Mouse (Mus musculus): ENCODE measurements at regions not wholly inside any gene's neighbourhood (a gene's known extent, or its start where the extent isn't known, plus 50 kb on each side); places are given as distances from the start of the nearest gene placed in this dataset.

DNA sequence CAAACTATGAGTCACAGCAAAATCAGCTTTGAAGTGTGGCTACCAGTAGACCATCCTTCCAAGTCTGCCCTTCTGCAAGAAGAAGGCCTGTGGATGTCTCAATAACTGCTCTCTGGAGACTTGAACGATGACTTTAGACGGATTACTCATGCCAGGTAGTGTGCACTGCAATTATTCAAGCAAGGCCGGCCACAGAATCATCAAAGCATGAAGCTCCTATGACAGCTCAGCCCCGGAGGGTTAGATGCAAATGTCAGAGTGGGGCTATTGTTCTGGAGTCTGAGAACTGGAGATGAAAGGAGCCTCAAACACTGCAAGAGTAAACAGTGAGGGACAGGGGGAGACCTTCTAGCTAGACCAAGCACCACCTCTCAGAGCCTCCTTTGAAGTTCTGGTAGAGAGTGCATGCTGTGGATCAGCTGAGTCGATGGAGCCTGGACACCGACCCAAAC is 173.8 kb upstream of the Dmrta1 start:
- no peak overlapping the region for H3K27ac ChIP-seq (ENCODE audit: insufficient read depth, low read depth, low read length)
- peaks cover 9% of the 10 kb centered on the region for H3K4me1 ChIP-seq (ENCODE audit: control insufficient read depth, insufficient read depth, low read length)
- H3K4me3 ChIP-seq (ENCODE audit: insufficient read depth, low read length) = no peak overlapping the region
- TF ChIP-seq POLR2A (IDR thresholded peaks at IDR 0.05; ENCODE audit: borderline replicate concordance, low read depth, low read length) (no peak), CTCF (IDR thresholded peaks at IDR 0.05; ENCODE audit: low read depth, low read length) (no peak)

GRCm38 (mm10) chr4:89500232-89500631 is 179.0 kb upstream of the Dmrta1 start:
- Histone ChIP-seq H3K27ac (ENCODE audit: insufficient read depth, low read depth, low read length) (no peak overlapping the region), H3K4me3 (ENCODE audit: insufficient read depth, low read length) (no peak overlapping the region), H3K4me1 (ENCODE audit: control insufficient read depth, insufficient read depth, low read length) (no peaks in the 10 kb centered on the region)
- no peak for TF ChIP-seq POLR2A (IDR thresholded peaks at IDR 0.05; ENCODE audit: borderline replicate concordance, low read depth, low read length)
- TF ChIP-seq CTCF (IDR thresholded peaks at IDR 0.05; ENCODE audit: low read depth, low read length) = no peak

GRCm38 (mm10) chr4:89490947-89491346 is 180.1 kb upstream of the Cdkn2b start:
- H3K4me1 ChIP-seq (ENCODE audit: control insufficient read depth, insufficient read depth, low read length) = peaks cover 18% of the 10 kb centered on the region
- H3K27ac ChIP-seq (ENCODE audit: insufficient read depth, low read depth, low read length) = no peak overlapping the region
- H3K4me3 ChIP-seq (ENCODE audit: insufficient read depth, low read length) = no peak overlapping the region
- TF ChIP-seq POLR2A (IDR thresholded peaks at IDR 0.05; ENCODE audit: borderline replicate concordance, low read depth, low read length) (no peak), CTCF (IDR thresholded peaks at IDR 0.05; ENCODE audit: low read depth, low read length) (no peak)

DNA sequence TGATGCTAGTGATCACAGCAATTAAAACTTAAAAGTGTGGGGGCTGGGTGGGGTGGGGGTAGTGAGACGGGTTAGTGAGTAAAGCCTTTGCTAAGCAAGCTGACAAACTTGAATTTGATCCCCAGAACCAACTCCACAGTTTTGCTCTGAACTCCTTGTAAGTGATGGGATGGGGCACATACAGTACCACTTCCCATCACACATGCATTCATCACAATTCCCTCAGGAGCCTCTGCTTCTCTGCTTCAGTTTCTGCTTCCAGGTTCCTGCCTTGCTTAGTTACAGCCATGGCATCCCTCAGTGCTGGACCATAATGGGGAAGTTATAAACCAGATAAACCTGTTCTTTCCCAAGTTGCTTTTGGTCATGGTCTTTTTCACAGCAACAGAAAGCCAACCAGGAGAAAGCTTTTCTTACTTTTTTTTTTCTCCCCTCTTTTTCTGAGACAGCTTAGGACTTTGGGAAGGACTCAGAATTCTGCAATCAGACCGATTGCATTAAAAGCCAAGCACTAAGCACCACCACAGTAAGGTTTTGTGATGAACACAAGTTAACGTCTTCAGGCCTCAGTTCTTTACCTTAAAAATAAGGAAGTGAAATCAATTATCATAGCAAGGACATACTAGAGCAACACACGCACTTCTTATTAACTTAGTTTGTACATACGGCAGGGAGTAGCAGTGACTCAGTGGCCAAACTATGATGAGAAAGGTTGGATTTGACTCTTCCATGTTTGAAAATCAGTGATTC is 176.8 kb upstream of the Cdkn2b start:
- Histone ChIP-seq H3K4me1 (ENCODE audit: control insufficient read depth, insufficient read depth, low read length) (peaks cover 35% of the 10 kb centered on the region), H3K4me3 (ENCODE audit: insufficient read depth, low read length) (no peak overlapping the region), H3K27ac (ENCODE audit: insufficient read depth, low read depth, low read length) (peak overlapping the region; percentile 24; the same call in 1 of the 2 replicates)
- TF ChIP-seq POLR2A (IDR thresholded peaks at IDR 0.05; ENCODE audit: borderline replicate concordance, low read depth, low read length) (no peak), CTCF (IDR thresholded peaks at IDR 0.05; ENCODE audit: low read depth, low read length) (no peak)

DNA sequence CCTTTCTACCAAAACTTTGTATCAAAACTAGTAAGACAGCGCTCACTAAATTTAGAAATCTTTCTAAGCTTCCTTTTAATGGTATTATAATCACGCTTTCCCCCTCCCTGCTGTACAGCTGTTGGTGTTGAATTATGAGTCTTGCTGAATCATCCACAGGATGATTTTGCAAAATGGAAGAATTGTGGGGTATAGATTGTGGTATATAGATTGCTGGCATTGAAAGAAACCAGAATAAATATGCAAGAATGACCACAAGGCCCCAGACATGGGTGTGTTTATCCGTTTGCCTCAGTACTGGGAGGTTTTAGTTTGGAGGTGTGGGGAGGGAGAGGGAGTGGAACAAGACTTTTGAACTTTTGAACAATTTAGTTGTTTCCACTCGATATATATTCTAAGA is 176.1 kb upstream of the Cdkn2b start:
- Histone ChIP-seq H3K4me1 (ENCODE audit: control insufficient read depth, insufficient read depth, low read length) (peaks cover 35% of the 10 kb centered on the region), H3K4me3 (ENCODE audit: insufficient read depth, low read length) (no peak overlapping the region), H3K27ac (ENCODE audit: insufficient read depth, low read depth, low read length) (peak overlapping the region; percentile 59; the same call in 1 of the 2 replicates)
- TF ChIP-seq POLR2A (IDR thresholded peaks at IDR 0.05; ENCODE audit: borderline replicate concordance, low read depth, low read length) = no peak
- TF ChIP-seq CTCF (IDR thresholded peaks at IDR 0.05; ENCODE audit: low read depth, low read length) = no peak

DNA sequence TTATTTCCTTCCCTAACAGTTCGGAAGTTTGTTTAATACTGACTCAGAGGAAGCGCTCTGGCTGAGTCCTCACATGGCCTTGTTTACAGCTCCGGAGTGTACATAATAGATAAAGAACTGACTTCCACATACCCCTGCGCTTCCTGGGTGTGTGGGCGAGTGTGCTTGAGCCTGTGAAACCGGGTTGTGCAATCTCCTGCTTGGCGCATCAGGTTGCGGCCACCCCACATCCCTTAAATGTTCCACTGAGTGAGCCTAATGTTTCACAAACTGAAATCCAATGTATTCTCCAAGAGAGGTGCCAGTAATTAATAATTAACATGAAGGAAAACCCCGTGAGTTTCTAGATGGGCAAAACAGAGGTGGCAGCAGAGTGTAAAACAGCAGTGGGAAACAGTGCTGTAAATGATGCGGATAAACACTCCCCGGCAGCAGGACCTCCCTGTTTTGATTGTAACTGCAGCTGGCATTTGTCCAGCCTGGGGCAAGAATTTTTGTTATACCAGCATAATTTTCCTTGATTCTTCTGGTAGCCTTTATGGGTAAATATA is 175.2 kb upstream of the Cdkn2b start:
- Histone ChIP-seq H3K4me3 (ENCODE audit: insufficient read depth, low read length) (no peak overlapping the region), H3K4me1 (ENCODE audit: control insufficient read depth, insufficient read depth, low read length) (peaks cover 34% of the 10 kb centered on the region), H3K27ac (ENCODE audit: insufficient read depth, low read depth, low read length) (peak overlapping the region; percentile 59)
- TF ChIP-seq POLR2A (IDR thresholded peaks at IDR 0.05; ENCODE audit: borderline replicate concordance, low read depth, low read length) (no peak), CTCF (IDR thresholded peaks at IDR 0.05; ENCODE audit: low read depth, low read length) (no peak)

GRCm38 (mm10) chr4:89478646-89479237 is 167.9 kb upstream of the Cdkn2b start:
- TF ChIP-seq CTCF (IDR thresholded peaks at IDR 0.05; ENCODE audit: low read depth, low read length) (no peak), POLR2A (IDR thresholded peaks at IDR 0.05; ENCODE audit: borderline replicate concordance, low read depth, low read length) (no peak)
- Histone ChIP-seq H3K4me3 (ENCODE audit: insufficient read depth, low read length) (no peak overlapping the region), H3K27ac (ENCODE audit: insufficient read depth, low read depth, low read length) (peak overlapping the region; percentile 34; the same call in 1 of the 2 replicates), H3K4me1 (ENCODE audit: control insufficient read depth, insufficient read depth, low read length) (peaks cover 10% of the 10 kb centered on the region)

- Histone ChIP-seq H3K4me1 (ENCODE audit: control insufficient read depth, insufficient read depth, low read length) (peaks cover 10% of the 10 kb centered on the region), H3K27ac (ENCODE audit: insufficient read depth, low read depth, low read length) (no peak overlapping the region), H3K4me3 (ENCODE audit: insufficient read depth, low read length) (no peak overlapping the region)
- TF ChIP-seq CTCF (IDR thresholded peaks at IDR 0.05; ENCODE audit: low read depth, low read length) (no peak), POLR2A (IDR thresholded peaks at IDR 0.05; ENCODE audit: borderline replicate concordance, low read depth, low read length) (no peak)
These were observed 165.0 kb upstream of the Cdkn2b start for GRCm38 (mm10) chr4:89475848-89476247.

DNA sequence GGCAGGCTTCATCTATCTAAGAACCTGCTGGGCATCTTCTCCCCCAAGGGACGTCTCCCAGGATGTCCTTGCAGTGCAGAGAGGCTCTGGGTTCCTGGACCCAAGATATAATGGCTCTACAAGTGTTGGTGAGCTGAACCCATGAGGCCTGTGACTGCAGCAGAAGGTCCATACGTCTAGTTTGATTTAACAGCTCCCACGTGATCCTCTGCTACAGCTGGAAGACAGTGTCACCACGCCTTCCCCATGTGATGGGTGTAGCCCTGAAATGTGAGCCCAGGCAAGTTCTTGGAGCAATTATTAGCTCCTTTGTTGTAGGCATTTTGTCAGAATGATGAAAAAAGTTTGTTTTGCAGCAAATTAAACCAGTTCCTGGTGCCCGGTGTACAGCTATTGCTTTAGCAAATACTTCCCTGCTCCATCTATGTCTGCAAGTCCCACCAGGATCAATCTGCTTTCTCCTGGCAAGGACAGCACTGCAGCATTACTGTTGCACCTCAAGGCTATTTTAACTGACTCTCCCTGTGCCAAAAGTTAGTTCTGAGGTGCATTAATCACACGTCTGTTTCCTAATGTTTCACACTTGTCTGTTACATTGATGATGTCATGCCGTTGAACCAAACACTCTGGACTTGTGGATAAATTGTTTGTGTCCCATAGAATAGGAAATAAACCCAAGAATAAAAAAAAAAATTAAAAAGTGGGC is 164.2 kb upstream of the Cdkn2b start:
- H3K4me3 ChIP-seq (ENCODE audit: insufficient read depth, low read length) = no peak overlapping the region
- H3K4me1 ChIP-seq (ENCODE audit: control insufficient read depth, insufficient read depth, low read length) = peaks cover 10% of the 10 kb centered on the region
- TF ChIP-seq CTCF (IDR thresholded peaks at IDR 0.05; ENCODE audit: low read depth, low read length) (no peak), POLR2A (IDR thresholded peaks at IDR 0.05; ENCODE audit: borderline replicate concordance, low read depth, low read length) (no peak)
- no peak overlapping the region for H3K27ac ChIP-seq (ENCODE audit: insufficient read depth, low read depth, low read length)
